Mouse (Mus musculus) midbrain, embryonic 10.5 days (tissue): Measurements from ENCODE around the gene Rab7. TPM values are rescaled to one million over a fixed set of nuclear protein-coding genes. Genes with fewer than 3 reads are reported as not detected.

Experiments
- DNase-seq: peaks from one replicate; pipeline ENCODE4 v3.0.0-alpha.2; 2017; ENCODE audit warnings: low spot score
- H3K27ac ChIP-seq: fragments of 300-500 bp; sonication (generic); replicated peaks from 2 replicates; pipeline ENCODE4 v1.5.1; 2016; ENCODE audit warnings: mild to moderate bottlenecking
- H3K27me3 ChIP-seq: fragments of 300-500 bp; sonication (generic); 2 replicates; pipeline ENCODE4 v1.6.1; 2016; ENCODE audit warnings: low read depth, mild to moderate bottlenecking; ENCODE audit not compliant: poor library complexity, severe bottlenecking
- H3K36me3 ChIP-seq: fragments of 300-500 bp; sonication (generic); 2 replicates; pipeline ENCODE4 v1.6.1; 2016; ENCODE audit warnings: mild to moderate bottlenecking, moderate library complexity
- H3K4me1 ChIP-seq: fragments of 300-500 bp; sonication (generic); 2 replicates; pipeline ENCODE4 v1.6.1; 2016
- H3K4me3 ChIP-seq: fragments of 300-500 bp; sonication (generic); 2 replicates; pipeline ENCODE4 v1.5.1; 2016; ENCODE audit warnings: mild to moderate bottlenecking, moderate library complexity
- H3K9me3 ChIP-seq: fragments of 300-500 bp; sonication (generic); replicated peaks from 2 replicates; pipeline ENCODE4 v1.6.1; 2016; ENCODE audit warnings: mild to moderate bottlenecking
- WGBS: fragments of 180-500 bp; shearing (Covaris S2); methylation state at CpG from one replicate; pipeline ENCODE4 v1.1.7; 2016; 5-methylcytosine and 5-hydroxymethylcytosine counted together
- polyA plus RNA-seq: library from polyadenylated mRNA; unstranded; fragments of >200 nt; fragmentation: Nextera tagmentation; extraction: Ambion mirVana; gene quantifications from 2 replicates; pipeline ENCODE4 v1.2.1, GENCODE M21; 2016

The Rab7 gene
- polyA plus RNA-seq, 1 experiment from 2014 or later: 215 TPM

DNA sequence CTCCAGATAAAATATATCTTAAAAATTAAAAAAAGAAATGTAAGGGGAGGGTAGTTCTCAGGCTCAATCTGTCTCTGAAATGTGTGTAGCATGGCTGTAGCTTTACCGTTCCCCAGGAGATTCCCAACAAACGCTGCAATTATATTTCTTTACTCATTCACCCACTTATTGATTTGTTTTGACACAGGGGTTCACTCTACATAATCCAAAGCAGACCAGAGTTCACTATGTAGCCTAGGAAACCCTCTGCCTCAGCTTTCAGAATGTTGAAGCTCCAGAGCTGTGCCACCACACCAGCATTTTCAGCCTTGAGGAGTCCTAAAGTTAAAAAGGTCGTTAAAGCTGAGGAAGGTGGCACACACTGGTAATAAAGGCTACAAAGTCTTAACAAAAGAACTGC is 20.9 kb upstream of the Rab7 start:
- DNase-seq: no peak
- 74% methylated on average over 3 of the region's 3 CpGs for WGBS
- Histone ChIP-seq H3K9me3 (no peaks in the 10 kb centered on the region), H3K27ac (no peak overlapping the region), H3K27me3 (no peaks in the 10 kb centered on the region), H3K4me1 (0 out of 2 replicates have a peak, but pooled peaks cover 4% of the 10 kb centered on the region), H3K36me3 (no peaks in the 10 kb centered on the region), H3K4me3 (no peak overlapping the region)

DNA sequence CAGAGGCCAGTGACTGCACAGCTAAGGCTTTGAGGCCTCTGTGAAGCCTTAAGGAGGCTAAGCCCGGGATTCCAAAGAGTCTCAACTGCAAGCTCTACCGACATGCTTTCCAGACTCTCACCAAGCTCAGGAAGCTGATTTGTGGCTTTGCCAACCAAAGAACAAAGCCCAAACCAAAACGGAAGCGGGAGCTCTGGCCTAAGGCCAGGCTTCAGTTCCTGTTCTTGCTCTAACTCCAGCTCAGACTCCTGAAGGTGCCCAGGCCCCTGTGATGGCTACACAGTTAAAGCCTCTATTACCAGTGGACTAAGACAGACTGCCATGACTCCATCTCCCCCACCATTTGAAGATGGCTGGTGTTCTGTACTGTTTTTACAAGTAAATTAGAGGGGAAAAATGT is 20.0 kb upstream of the Rab7 start:
- no peaks in the 10 kb centered on the region for H3K27me3 ChIP-seq
- DNase-seq: no peak
- no peak overlapping the region for H3K4me3 ChIP-seq
- H3K9me3 ChIP-seq: no peaks in the 10 kb centered on the region
- H3K27ac ChIP-seq: no peak overlapping the region
- H3K4me1 ChIP-seq: 0 out of 2 replicates have a peak, but pooled peaks cover 4% of the 10 kb centered on the region
- no peaks in the 10 kb centered on the region for H3K36me3 ChIP-seq
- 71% methylated on average over 4 of the region's 4 CpGs for WGBS

DNA sequence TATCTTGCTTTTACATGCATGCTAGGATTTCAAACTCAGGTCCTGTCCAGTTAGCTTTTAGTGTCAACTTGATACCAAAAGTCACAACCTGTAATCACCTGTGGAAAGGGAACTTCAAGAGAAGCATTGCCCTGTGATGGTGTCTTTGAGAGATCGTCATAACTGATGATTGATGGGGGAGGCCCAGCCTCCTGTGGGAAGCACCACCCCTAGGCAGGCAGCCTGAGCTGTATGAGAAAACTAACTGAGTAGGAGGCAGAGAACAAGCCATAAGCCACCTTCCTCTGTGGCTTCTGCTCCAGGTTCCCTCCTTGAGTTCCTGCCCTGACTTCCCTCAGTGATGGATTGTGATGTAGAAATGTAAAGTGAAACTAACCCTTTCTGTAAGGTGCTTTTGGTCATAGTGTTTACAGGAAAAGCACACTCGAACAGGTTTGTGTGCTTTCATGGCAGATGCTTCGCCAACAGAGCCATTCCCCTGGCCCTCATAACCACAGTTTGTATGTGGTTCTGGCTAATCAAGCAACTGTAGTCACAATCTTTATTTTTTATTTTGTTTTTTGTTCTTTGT is 19.1 kb upstream of the Rab7 start:
- 86% methylated on average over 3 of the region's 3 CpGs for WGBS
- Histone ChIP-seq H3K4me1 (0 out of 2 replicates have a peak, but pooled peaks cover 4% of the 10 kb centered on the region), H3K4me3 (no peak overlapping the region), H3K9me3 (no peaks in the 10 kb centered on the region), H3K36me3 (no peaks in the 10 kb centered on the region), H3K27me3 (no peaks in the 10 kb centered on the region), H3K27ac (no peak overlapping the region)
- DNase-seq: no peak

DNA sequence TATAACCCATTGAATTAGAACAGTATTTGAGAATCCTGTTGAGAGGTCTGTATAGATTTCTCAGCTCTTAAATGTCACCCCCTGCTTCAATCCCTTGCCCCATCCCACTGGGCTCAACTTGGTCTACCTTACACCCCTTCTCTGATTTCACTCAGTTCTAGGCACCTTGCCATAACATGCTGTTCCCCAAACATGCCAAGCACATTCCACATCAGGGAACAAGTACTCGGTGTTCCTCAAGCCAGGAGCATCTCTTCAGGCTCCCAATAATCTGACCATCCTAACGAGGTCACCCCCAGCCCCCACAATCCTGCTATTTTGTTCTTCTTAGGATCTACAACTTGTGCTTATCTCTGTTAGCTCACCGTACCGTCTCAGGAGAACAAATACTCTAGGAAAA is 17.3 kb upstream of the Rab7 start:
- H3K27me3 ChIP-seq: no peaks in the 10 kb centered on the region
- H3K4me3 ChIP-seq: no peak overlapping the region
- 0 out of 2 replicates have a peak, but pooled peaks cover 4% of the 10 kb centered on the region for H3K4me1 ChIP-seq
- DNase-seq: no peak
- WGBS: 87% methylated on average over 4 of the region's 4 CpGs
- H3K36me3 ChIP-seq: no peaks in the 10 kb centered on the region
- no peaks in the 10 kb centered on the region for H3K9me3 ChIP-seq
- H3K27ac ChIP-seq: no peak overlapping the region

DNA sequence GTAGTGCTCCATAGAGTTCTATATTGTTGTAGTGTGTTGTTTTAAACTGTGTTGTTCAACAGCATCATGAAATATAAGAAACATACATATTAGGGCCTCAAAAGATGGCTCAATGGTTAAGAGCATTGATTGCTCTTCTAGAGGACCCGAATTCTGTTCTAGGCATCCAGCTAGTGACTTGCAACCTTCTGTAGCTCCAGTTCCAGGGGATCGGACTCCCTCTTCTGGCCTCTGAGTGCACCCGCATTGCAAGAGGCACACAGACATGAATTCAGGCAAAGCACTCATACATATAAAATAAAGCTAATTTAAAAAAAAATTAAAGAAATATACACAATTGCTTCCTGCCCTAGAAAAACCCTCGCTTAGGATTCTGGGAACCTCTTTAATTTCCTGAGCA is 16.3 kb upstream of the Rab7 start:
- Histone ChIP-seq H3K27ac (no peak overlapping the region), H3K36me3 (no peaks in the 10 kb centered on the region), H3K27me3 (no peaks in the 10 kb centered on the region), H3K9me3 (no peaks in the 10 kb centered on the region), H3K4me1 (0 out of 2 replicates have a peak, but pooled peaks cover 4% of the 10 kb centered on the region), H3K4me3 (no peak overlapping the region)
- 85% methylated on average over 4 of the region's 4 CpGs for WGBS
- no peak for DNase-seq

DNA sequence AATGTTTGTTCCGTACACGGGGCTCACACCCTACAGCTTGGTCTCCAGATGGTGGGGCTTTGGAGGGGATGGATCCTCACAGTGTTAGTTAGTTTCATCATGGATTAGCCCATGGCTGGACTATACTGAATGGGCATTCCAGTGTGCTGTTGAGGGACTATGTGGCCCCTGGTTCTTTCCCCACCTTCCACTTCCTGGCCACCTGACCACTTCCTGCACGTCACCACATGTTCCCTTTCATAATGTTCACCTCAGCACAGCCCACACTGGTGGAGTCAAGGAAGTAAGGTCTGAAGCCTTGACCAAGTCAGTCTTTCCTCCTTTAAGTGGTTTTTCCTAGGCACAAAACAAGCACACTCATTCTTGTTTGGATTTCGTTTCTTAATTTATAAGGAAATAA is 15.5 kb upstream of the Rab7 start:
- H3K27me3 ChIP-seq: no peaks in the 10 kb centered on the region
- H3K27ac ChIP-seq: no peak overlapping the region
- H3K36me3 ChIP-seq: no peaks in the 10 kb centered on the region
- no peak for DNase-seq
- H3K4me3 ChIP-seq: no peak overlapping the region
- H3K4me1 ChIP-seq: no peaks in the 10 kb centered on the region
- WGBS: 88% methylated on average over 4 of the region's 4 CpGs
- H3K9me3 ChIP-seq: no peaks in the 10 kb centered on the region

DNA sequence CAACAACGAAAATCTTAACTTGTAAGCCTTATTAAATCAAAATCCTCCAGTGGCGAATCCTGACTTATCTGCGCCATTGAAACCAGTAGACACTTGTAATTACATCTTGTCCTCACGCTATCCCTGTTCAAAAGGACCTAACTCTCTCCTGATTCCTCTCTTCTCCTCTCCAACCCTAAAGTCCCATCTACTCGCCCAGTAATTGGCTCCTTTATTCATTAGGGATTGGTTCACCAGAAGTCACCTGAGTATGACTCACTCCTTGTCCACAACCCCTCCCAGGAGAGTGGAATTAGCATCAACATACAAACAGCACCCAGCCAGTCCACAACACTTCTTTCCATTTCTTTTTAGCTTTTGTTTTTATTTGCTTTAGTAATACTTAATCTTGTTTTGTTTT is 14.8 kb upstream of the Rab7 start:
- 80% methylated on average over 5 of the region's 5 CpGs for WGBS
- DNase-seq: no peak
- H3K4me3 ChIP-seq: no peak overlapping the region
- no peaks in the 10 kb centered on the region for H3K9me3 ChIP-seq
- H3K27me3 ChIP-seq: no peaks in the 10 kb centered on the region
- H3K27ac ChIP-seq: no peak overlapping the region
- H3K4me1 ChIP-seq: no peaks in the 10 kb centered on the region
- no peaks in the 10 kb centered on the region for H3K36me3 ChIP-seq

DNA sequence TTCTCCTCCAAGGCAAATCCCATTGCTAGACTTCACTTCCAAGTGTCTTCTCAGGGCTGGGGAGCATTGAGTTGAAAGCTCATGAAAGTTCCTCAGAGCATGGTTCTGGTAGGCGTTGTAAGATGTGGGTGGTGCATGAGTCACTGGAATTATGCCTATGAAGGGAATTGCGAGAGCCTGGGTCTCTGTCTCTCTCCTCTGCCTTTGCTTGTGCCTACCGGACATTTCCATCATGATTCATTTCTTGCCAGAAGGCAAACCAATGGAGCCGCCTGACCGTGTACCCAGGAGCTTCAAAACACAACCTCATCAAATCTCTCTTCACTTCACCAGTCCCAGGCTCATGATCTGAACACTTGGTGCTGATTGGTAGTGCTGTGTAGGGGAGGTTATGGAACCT is 11.8 kb upstream of the Rab7 start:
- H3K36me3 ChIP-seq: no peaks in the 10 kb centered on the region
- no peaks in the 10 kb centered on the region for H3K4me1 ChIP-seq
- WGBS: 93% methylated on average over 5 of the region's 5 CpGs
- H3K27ac ChIP-seq: no peak overlapping the region
- H3K4me3 ChIP-seq: no peak overlapping the region
- H3K9me3 ChIP-seq: no peaks in the 10 kb centered on the region
- DNase-seq: no peak
- peaks cover 9% of the 10 kb centered on the region; the same call in 1 of the 2 replicates for H3K27me3 ChIP-seq

DNA sequence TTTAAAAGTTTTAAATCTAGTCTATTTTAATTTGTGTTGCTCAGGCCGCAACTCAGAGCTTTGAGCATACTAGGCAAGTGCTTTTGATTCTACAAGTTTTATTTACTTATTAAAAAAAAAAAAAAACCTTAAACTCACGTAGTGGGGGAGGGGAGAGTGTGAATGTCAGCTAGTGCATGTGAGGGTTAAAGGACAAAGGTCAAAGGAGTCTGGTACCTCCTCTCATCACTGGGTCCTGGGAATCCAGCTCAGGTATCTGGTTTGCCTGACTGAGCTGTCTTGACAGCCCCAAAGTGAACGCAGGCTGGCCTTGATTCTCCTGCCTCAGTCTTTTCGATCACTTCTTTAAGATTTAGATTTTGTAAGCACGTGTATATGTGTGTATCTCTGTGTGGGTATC is 10.6 kb upstream of the Rab7 start:
- Histone ChIP-seq H3K27me3 (peaks cover 14% of the 10 kb centered on the region; the same call in 1 of the 2 replicates), H3K4me1 (no peaks in the 10 kb centered on the region), H3K4me3 (no peak overlapping the region), H3K27ac (no peak overlapping the region), H3K36me3 (no peaks in the 10 kb centered on the region), H3K9me3 (no peaks in the 10 kb centered on the region)
- 77% methylated on average over 5 of the region's 5 CpGs for WGBS
- no peak for DNase-seq

DNA sequence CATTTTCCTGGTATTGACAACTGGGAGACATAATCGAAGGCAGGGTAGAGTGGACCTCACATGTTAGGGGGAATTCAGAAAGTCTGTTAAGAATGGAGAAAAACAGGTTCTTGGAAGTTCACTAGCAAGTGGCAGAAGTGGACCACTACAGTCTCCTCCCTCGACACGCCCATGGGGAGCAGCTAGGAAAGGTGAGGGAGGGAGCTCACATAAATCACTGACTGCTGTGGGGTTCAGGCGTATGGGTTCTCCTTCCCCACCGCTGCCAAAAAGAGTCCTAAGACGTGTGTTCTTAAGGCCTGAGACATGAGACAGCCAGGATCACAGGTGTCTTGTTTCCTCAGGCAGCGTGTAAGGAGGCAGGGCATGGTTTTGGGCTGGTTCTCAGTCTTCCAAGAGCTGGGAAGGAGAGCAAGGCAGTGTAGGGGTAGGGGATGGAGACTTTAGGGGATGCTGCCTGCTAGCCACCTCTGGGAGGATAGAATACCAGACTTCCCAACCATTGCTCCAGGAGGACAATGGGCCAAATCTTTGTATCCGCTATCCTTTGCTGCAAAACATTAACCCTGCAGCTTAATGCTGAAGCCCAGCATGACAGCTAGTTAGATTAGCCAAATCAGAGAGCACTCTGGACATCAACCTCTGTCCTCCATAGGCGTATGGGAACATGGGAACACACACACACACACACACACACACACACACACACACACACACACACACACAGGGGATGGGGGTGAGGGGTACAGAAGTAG is 9.2 kb upstream of the Rab7 start:
- 71% methylated on average over 9 of the region's 9 CpGs for WGBS
- no peak overlapping the region for H3K27ac ChIP-seq
- no peaks in the 10 kb centered on the region for H3K36me3 ChIP-seq
- peaks cover 18% of the 10 kb centered on the region for H3K27me3 ChIP-seq
- no peaks in the 10 kb centered on the region for H3K9me3 ChIP-seq
- H3K4me3 ChIP-seq: no peak overlapping the region
- DNase-seq: no peak
- no peaks in the 10 kb centered on the region for H3K4me1 ChIP-seq

DNA sequence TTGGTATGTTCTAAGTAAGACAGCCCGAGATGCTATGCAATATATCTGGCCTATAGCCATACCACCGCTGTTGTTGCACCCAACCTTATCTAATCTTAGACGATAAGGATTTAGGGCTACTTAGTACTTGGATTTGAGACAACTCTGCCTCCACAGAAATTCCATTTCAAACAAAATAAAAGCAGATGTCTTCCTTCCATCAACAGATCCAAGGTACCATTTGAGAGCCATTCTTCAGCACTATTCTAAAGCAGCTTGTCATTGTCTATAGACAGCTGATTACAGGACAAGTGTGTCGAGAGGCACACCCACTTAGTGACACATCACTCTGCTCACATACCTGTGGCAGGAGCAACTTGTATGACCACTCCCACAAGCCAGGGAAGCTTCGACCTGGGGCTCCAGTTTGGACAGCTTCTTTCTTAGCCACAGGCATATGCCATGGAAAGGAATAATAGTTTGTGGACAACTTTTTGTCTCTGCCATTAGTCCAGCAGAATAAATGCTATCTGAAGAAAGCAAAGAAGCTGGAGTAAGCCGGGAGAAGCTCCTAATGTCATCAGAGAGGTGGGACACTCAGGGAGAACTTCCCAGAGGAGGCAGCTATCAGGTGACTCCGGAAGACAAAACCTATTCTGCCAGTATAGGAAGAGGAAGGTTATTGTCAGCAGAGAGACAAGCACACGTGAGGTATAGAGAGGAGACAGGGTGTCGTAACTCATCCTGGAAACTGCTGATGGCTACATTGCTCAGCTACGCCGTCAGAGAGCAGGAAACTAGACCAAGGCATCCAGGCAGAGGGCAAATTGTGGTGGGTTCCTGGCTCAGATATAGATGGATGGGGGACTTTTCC is 8.4 kb upstream of the Rab7 start:
- Histone ChIP-seq H3K36me3 (no peaks in the 10 kb centered on the region), H3K27me3 (peaks cover 25% of the 10 kb centered on the region)
- 79% methylated on average over 11 of the region's 11 CpGs for WGBS

DNA sequence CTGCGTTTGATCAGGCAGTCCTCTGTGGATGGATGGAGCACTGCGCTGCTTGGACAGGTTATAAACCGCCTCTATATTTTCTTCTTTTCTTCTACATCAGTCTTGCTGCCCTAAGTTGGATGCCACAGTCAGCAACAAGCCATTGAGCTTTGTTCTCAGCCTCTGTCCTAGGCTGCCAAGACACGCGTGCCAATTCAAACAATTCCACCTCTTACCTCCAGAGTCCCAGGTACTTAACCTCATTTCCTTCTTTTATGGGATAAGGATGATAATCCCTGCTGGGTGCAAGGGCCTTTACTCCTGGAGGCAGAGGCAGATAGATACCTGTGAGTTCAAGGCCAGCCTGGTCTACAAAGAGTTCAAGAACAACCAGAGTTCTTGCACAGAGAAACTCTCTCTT is 6.1 kb upstream of the Rab7 start:
- Histone ChIP-seq H3K27ac (no peak overlapping the region), H3K4me1 (no peaks in the 10 kb centered on the region), H3K36me3 (no peaks in the 10 kb centered on the region), H3K9me3 (no peaks in the 10 kb centered on the region), H3K4me3 (no peak overlapping the region), H3K27me3 (peaks cover 44% of the 10 kb centered on the region)
- WGBS: 88% methylated on average over 5 of the region's 5 CpGs
- no peak for DNase-seq

More for the DNA sequence above, 8.4 kb upstream of the Rab7 start:
- no peak for DNase-seq
- Histone ChIP-seq H3K4me1 (no peaks in the 10 kb centered on the region), H3K9me3 (no peaks in the 10 kb centered on the region), H3K27ac (no peak overlapping the region), H3K4me3 (no peak overlapping the region)

DNA sequence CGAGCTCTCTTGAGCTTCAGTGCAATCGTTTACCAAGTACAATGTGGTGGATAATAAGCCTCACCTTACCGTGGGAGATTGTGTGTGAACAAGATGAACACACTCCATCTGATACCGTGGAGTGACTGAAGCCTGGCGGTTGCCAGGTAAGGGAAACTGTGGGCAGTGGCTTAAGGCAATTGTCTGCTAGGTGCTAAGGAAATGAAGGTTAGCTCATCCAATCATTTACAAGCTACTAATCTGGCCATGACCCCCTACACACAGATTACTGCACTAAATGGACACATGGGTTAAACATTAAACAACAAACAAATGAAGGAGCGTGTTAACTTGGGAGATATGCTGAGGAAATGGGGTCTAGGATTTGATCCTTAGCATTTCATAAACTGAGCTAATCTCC is 3.9 kb upstream of the Rab7 start:
- WGBS: 86% methylated on average over 6 of the region's 6 CpGs
- H3K4me3 ChIP-seq: no peak overlapping the region
- DNase-seq: no peak
- H3K36me3 ChIP-seq: no peaks in the 10 kb centered on the region
- peaks cover 6% of the 10 kb centered on the region for H3K4me1 ChIP-seq
- H3K9me3 ChIP-seq: no peaks in the 10 kb centered on the region
- H3K27me3 ChIP-seq: peaks cover 37% of the 10 kb centered on the region
- H3K27ac ChIP-seq: no peak overlapping the region
